Mouse (Mus musculus): Measurements from ENCODE around the gene Tcerg1l. TPM values are rescaled to one million over a fixed set of nuclear protein-coding genes. Genes with fewer than 3 reads are reported as not detected.

The Tcerg1l gene
- polyA plus RNA-seq, 1 experiment from 2014 or later: not detected

DNA sequence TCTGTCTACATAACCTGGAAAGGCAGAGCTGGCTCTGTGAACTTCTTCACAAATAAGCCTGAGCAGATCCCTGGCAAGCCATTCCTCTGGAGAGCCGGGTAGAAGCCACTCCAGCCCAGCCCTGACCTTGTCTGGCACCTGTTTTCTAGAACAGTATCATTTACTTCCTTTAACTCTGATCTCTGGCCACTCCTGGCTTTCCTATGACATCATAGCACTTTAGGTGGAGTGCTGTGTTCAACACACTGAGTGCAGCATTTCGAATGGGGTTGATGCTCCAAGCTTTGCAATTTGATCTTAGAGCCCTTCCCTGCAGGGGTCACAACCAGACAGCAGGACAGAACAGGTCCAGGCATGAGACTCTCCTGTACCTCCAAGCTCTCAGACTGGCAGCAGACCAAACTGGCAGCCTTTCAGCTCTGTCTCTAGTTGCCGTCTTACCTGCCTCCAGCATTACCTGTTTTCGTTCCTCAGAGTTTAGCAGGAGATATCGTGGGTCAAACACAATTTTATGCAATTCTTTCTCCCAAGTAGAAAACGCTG lies 179.9 kb downstream of the Tcerg1l start:
- no peaks in the 10 kb centered on the region for H3K36me3 ChIP-seq (ENCODE audit: inconsistent target)
- H3K27ac ChIP-seq: no peak overlapping the region
- H3K4me3 ChIP-seq (ENCODE audit: inconsistent target): no peak overlapping the region
- WGBS (ENCODE audit: missing documents): 80% methylated on average over 6 of the region's 6 CpGs
- no peaks in the 10 kb centered on the region for H3K79me2 ChIP-seq (ENCODE audit: inconsistent target)

DNA sequence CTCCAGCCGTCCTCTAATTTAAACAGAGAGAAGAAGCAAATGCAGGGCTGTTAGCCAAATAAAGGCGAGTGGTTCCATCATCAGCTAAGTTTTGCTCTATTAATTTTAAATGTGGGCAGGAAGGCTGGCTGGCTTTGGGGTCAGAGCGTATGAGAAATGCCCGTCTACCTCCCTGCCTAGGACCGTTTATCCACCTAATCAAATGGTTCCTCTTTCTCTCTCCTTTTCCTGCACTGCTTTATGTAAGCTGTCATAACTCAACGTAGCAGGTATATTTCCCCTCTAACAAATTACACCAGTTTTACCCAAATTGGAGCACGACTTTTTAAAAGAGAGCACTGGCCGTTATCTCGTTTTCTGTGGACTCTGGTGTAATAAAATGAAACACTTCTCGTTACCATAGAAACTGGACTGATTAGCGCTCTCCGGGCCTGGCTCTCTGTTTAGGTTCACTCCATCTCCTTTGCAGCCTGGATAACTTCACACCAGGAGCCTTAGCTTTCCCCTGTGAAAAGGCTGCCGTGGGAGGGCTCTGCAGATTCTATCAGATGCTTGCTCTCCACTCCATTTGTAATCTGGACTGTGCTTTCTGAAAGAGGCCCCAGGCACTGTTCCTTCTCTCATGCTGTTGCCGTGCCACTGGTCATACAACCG lies 182.2 kb downstream of the Tcerg1l start:
- H3K36me3 ChIP-seq (ENCODE audit: inconsistent target): no peaks in the 10 kb centered on the region
- no peak overlapping the region for H3K4me3 ChIP-seq (ENCODE audit: inconsistent target)
- H3K27ac ChIP-seq: no peak overlapping the region
- H3K79me2 ChIP-seq (ENCODE audit: inconsistent target): no peaks in the 10 kb centered on the region
- 17% methylated on average over 15 of the region's 15 CpGs for WGBS (ENCODE audit: missing documents)

GRCm38 (mm10) chr7:138214710-138215109 lies 182.8 kb downstream of the Tcerg1l start:
- H3K36me3 ChIP-seq (ENCODE audit: inconsistent target): no peaks in the 10 kb centered on the region
- no peaks in the 10 kb centered on the region for H3K79me2 ChIP-seq (ENCODE audit: inconsistent target)
- WGBS (ENCODE audit: missing documents): 23% methylated on average over 9 of the region's 9 CpGs
- no peak overlapping the region for H3K4me3 ChIP-seq (ENCODE audit: inconsistent target)
- H3K27ac ChIP-seq: no peak overlapping the region

- H3K4me3 ChIP-seq (ENCODE audit: inconsistent target): no peak overlapping the region
- WGBS (ENCODE audit: missing documents): 91% methylated on average over 5 of the region's 5 CpGs
- no peaks in the 10 kb centered on the region for H3K36me3 ChIP-seq (ENCODE audit: inconsistent target)
- no peaks in the 10 kb centered on the region for H3K79me2 ChIP-seq (ENCODE audit: inconsistent target)
- H3K27ac ChIP-seq: no peak overlapping the region
These were observed 187.8 kb downstream of the Tcerg1l start for GRCm38 (mm10) chr7:138209769-138210168.

DNA sequence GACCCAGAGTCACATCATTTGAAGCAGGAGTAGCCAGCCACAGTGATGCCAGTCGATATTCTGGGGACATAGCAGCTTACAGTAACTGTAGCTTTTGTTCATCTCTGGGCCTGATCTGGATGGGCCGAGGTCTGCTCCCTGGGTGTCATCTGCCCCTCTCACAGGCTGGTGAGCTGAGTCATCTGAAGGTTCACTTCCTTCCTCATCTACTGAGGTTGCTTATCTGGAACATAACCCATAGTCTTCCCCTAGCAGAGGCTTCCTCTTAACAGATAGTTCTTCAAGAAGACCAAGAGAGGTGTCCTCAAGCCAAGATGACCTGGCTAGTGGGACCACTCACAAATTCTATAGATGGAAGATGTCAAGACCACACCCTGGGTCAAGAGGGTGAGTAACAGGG lies 192.4 kb downstream of the Tcerg1l start:
- Histone ChIP-seq H3K79me2 (ENCODE audit: inconsistent target) (no peaks in the 10 kb centered on the region), H3K4me3 (ENCODE audit: inconsistent target) (no peak overlapping the region), H3K36me3 (ENCODE audit: inconsistent target) (no peaks in the 10 kb centered on the region), H3K27ac (no peak overlapping the region)
- WGBS (ENCODE audit: missing documents): 12% methylated on average over 2 of the region's 2 CpGs

DNA sequence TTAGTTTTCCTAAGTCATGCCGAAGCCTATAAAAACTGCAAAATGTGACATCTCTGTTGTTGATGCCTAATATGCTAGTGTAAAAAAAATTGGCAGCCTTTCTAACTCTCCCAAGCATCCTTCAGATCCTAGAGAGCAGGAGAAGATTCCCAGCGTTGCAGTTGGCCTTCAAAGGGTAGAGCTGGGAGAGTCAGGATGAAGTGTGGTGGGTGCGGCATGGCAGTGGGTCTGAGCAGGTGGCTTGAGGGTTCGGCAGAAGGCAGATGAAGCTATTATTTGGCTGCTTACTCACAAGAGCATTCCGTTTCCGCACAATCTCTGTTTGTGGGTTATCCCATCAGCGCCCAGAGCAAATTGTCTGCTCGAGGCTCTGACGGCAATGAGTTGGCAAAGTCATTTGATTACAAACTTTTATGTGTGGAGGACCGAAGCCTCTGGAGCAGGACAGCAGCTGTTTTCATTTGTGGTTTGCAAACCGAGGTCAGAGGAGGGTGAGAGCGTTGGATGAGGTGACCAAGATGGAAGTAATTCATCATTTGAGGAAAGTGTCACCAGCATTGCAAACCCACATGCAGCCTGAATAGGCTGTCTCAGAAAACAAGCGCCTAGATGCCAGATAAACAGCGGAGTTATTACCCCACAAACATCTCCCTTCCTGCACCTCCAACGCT lies 195.2 kb downstream of the Tcerg1l start:
- no peak overlapping the region for H3K27ac ChIP-seq
- H3K36me3 ChIP-seq (ENCODE audit: inconsistent target): no peaks in the 10 kb centered on the region
- WGBS (ENCODE audit: missing documents): 13% methylated on average over 15 of the region's 15 CpGs
- H3K79me2 ChIP-seq (ENCODE audit: inconsistent target): no peaks in the 10 kb centered on the region
- H3K4me3 ChIP-seq (ENCODE audit: inconsistent target): no peak overlapping the region

- 94% methylated on average over 9 of the region's 10 CpGs for WGBS (ENCODE audit: missing documents)
- no peak overlapping the region for H3K4me3 ChIP-seq (ENCODE audit: inconsistent target)
- H3K79me2 ChIP-seq (ENCODE audit: inconsistent target): no peaks in the 10 kb centered on the region
- H3K27ac ChIP-seq: no peak overlapping the region
- no peaks in the 10 kb centered on the region for H3K36me3 ChIP-seq (ENCODE audit: inconsistent target)
These were observed 198.0 kb downstream of the Tcerg1l start for GRCm38 (mm10) chr7:138199333-138200058.

DNA sequence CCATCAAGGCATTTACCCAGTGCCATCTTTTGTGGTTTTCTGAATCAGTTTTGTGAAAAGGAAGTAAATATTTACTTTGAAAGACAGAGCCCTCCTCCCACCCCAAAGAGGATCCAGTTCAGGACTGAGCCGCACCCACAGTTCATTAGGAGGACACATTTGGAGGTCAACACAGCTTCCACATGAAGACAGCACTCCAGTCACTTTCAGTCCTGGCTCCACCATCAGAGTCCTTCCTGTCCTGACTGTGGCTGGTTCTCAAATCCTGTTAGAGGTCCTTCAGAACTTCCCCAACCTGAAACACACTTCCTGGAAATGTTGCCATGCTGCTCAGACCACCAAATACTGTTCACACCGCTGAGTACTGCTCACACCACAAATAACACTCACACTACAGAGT lies 201.4 kb downstream of the Tcerg1l start:
- H3K27ac ChIP-seq: no peak overlapping the region
- no peaks in the 10 kb centered on the region for H3K36me3 ChIP-seq (ENCODE audit: inconsistent target)
- no peaks in the 10 kb centered on the region for H3K79me2 ChIP-seq (ENCODE audit: inconsistent target)
- WGBS (ENCODE audit: missing documents): 60% methylated on average over 2 of the region's 2 CpGs
- no peak overlapping the region for H3K4me3 ChIP-seq (ENCODE audit: inconsistent target)

- no peak overlapping the region for H3K27ac ChIP-seq
- H3K4me3 ChIP-seq (ENCODE audit: inconsistent target): no peak overlapping the region
- H3K36me3 ChIP-seq (ENCODE audit: inconsistent target): no peaks in the 10 kb centered on the region
- 90% methylated on average over 5 of the region's 5 CpGs for WGBS (ENCODE audit: missing documents)
- no peaks in the 10 kb centered on the region for H3K79me2 ChIP-seq (ENCODE audit: inconsistent target)
These were observed 213.3 kb downstream of the Tcerg1l start for GRCm38 (mm10) chr7:138184197-138184596.

DNA sequence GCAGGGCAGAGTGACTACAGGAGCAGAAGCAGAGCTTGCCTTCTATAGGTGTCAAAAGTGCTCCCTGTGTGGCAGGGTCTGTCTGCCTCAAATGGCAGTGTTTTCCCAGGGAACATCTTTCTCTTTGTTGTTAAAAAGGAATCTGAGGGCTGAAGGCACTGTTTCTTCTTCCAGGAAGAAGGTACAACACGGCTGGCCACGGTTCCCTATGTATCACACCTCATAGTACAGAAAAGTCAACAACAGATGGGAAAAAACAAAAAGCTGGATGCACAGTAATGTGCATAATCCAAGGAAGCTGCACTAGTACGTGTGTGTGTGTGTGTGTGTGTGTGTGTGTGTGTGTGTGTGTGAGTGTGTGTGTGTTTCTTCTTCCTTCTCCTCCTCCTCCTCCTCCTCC lies 215.3 kb downstream of the Tcerg1l start:
- H3K4me3 ChIP-seq (ENCODE audit: inconsistent target): no peak overlapping the region
- H3K36me3 ChIP-seq (ENCODE audit: inconsistent target): no peaks in the 10 kb centered on the region
- no peaks in the 10 kb centered on the region for H3K79me2 ChIP-seq (ENCODE audit: inconsistent target)
- WGBS (ENCODE audit: missing documents): 72% methylated on average over 2 of the region's 3 CpGs
- H3K27ac ChIP-seq: no peak overlapping the region

GRCm38 (mm10) chr7:138178617-138179016 lies 218.9 kb downstream of the Tcerg1l start:
- H3K36me3 ChIP-seq (ENCODE audit: inconsistent target): no peaks in the 10 kb centered on the region
- no peaks in the 10 kb centered on the region for H3K79me2 ChIP-seq (ENCODE audit: inconsistent target)
- H3K4me3 ChIP-seq (ENCODE audit: inconsistent target): no peak overlapping the region
- 89% methylated on average over 2 of the region's 2 CpGs for WGBS (ENCODE audit: missing documents)
- no peak overlapping the region for H3K27ac ChIP-seq

- H3K27ac ChIP-seq: no peak overlapping the region
- WGBS (ENCODE audit: missing documents): 0% methylated on average over 2 of the region's 2 CpGs
- H3K36me3 ChIP-seq (ENCODE audit: inconsistent target): no peaks in the 10 kb centered on the region
These were observed 221.5 kb downstream of the Tcerg1l start for GRCm38 (mm10) chr7:138176026-138176425.

DNA sequence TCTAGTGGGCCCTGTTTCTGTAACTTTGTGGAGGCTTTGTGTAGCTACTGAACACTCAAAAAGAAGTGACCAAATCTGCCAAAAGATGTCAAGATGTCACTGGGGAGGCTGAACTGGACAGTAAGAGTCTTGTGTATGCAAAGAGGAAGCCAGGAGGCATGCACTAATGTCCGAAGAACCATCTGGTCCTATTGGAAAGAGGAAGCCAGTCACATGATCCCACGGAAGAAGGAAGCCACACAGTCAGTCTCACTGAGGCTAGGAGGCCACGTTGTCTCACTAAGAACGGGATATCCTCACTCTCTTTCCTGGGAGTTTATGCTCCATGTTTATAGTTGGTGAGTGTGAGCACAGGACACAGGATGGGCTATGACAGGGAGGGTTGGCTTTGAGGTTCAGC lies 227.1 kb downstream of the Tcerg1l start:
- H3K27ac ChIP-seq: no peak overlapping the region
- no peaks in the 10 kb centered on the region for H3K36me3 ChIP-seq (ENCODE audit: inconsistent target)
- H3K4me3 ChIP-seq (ENCODE audit: inconsistent target): no peak overlapping the region
- H3K79me2 ChIP-seq (ENCODE audit: inconsistent target): no peaks in the 10 kb centered on the region
- 10% methylated on average over 4 of the region's 4 CpGs for WGBS (ENCODE audit: missing documents)

More at GRCm38 (mm10) chr7:138176026-138176425, 221.5 kb downstream of the Tcerg1l start:
- no peaks in the 10 kb centered on the region for H3K79me2 ChIP-seq (ENCODE audit: inconsistent target)
- no peak overlapping the region for H3K4me3 ChIP-seq (ENCODE audit: inconsistent target)
